Mouse (Mus musculus): Measurements from ENCODE around the gene Crygc. TPM values are rescaled to one million over a fixed set of nuclear protein-coding genes. Genes with fewer than 3 reads are reported as not detected.

Gene Crygc
- total and polyA plus RNA-seq, 3 experiments: not detected

DNA sequence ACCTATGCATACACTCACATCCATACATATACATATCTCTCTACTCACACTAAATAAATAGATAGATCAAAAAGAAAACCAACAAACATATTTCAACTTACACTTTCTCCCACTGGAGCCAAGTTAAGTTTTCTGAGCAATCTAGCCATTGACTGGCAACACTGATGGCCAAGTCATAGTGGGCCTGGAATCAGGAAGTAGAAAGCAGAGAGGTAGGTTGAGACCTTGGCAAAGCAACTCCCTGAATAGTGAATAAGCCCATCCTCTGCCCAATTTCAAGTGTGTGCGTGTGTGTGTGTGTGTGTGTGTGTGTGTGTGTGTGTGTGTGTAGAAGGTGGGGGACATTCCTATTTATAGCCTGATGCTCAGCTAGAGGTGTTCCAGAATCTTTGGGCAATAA lies 45.9 kb upstream of the Crygc start, which contains the start of gene Gm28845:
Gene Gm28845, minus strand, starts transcription at position 121 of the 400 bp plus-strand sequence.
- no peaks in the 10 kb centered on the region for H3K79me2 ChIP-seq (replicated peaks; ENCODE audit: control insufficient read depth, extremely low read depth, insufficient read depth, poor library complexity, severe bottlenecking)
- TF ChIP-seq MAZ (IDR thresholded peaks at IDR 0.05; ENCODE audit: low read depth, low read length) (no peak), SMC3 (IDR thresholded peaks at IDR 0.05; ENCODE audit: low read depth, low read length) (no peak), ZNF384 (IDR thresholded peaks at IDR 0.05; ENCODE audit: low read depth, low read length) (no peak), ZC3H11A (IDR thresholded peaks at IDR 0.05; ENCODE audit: low read depth, low read length) (no peak), GABPA (IDR thresholded peaks at IDR 0.05; ENCODE audit: insufficient replicate concordance, low read depth, low read length) (no peak), USF1 (IDR thresholded peaks at IDR 0.05; ENCODE audit: low read depth, low read length) (no peak), MAX (IDR thresholded peaks at IDR 0.05; ENCODE audit: low read length) (no peak)
- H3K27ac ChIP-seq (ENCODE audit: insufficient read depth, low read depth): no peak within 1 kb of the TSS
- H3K4me2 ChIP-seq (ENCODE audit: insufficient read depth, low read depth, poor library complexity, severe bottlenecking): no peak within 1 kb of the TSS
- H3K4me3 ChIP-seq (replicated peaks in 1 of 3; ENCODE audit: low read depth in 2 of 3, low read length in 2 of 3, poor library complexity in 1 of 3): no peak within 1 kb of the TSS
- H3K27me3 ChIP-seq (replicated peaks): no peaks in the 10 kb centered on the region
- in situ Hi-C loops (cut with MboI; ENCODE audit: low pct_ligation_motif_present, low pct_unique_long_range_greater_than_20kb, low sequenced_read_pairs): loop anchor here (10.0 kb wide), 1 partner anchor 55 kb away; no protein-coding TSS in a partner anchor
- no peaks in the 10 kb centered on the region for H3K4me1 ChIP-seq (ENCODE audit: control insufficient read depth in 1 of 2, insufficient read depth in 2 of 2)
- no peak within 1 kb of the TSS for H3K9ac ChIP-seq (ENCODE audit: insufficient read depth, low read depth)
- H3K9me3 ChIP-seq (replicated peaks; ENCODE audit: low read length): no peaks in the 10 kb centered on the region
- no peaks in the 10 kb centered on the region for H3K36me3 ChIP-seq (replicated peaks in 1 of 2; ENCODE audit: control insufficient read depth in 1 of 2, insufficient read depth in 1 of 2, low read length in 1 of 2)
- peak; percentile 12 for DNase-seq (ENCODE audit: extremely low read depth)
- dilution Hi-C loops (cut with MboI; ENCODE audit: extremely low pct_ligation_motif_present, extremely low pct_unique_long_range_greater_than_20kb, low sequenced_read_pairs): no loop called here

DNA sequence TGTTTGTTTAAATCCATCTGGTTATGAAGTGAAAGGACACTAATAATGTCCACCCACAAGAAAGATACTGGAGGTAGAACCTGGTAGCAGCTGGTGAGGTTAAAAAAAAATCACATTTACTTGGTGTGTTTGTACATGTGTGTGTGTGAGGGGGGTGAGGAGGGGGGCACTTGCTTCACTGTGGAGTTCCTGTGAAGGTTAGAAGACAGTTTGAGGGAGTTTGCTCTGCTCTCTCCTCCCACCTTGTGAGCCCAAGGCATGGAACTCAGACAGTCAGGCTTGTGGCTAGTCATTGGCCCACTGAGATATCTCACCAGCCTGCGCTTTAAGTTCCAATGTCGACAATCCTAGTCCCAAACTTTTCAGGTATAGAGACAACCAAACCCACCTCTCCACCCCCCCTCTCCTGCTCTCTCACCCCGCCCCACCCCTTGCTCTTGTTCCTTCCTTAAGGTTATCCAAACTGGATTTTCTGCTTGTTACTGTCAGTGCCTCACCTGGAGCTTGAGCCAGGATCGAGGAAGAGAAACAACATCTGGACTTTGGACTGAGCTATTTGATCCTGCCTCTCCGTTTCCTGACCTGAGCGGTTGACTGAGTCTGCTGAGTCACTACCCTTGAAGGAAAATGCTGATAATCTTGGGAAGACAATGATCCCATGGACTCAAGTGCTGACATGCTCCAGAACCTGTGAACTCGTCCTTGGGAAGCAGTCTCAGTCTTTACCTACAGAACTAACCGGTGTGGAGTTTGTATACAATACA lies 44.8 kb upstream of the Crygc start:
- no peak overlapping the region for H3K27ac ChIP-seq (ENCODE audit: insufficient read depth, low read depth)
- H3K27me3 ChIP-seq (replicated peaks): no peaks in the 10 kb centered on the region
- TF ChIP-seq USF1 (IDR thresholded peaks at IDR 0.05; ENCODE audit: low read depth, low read length): no peak
- no peak for TF ChIP-seq ZKSCAN1 (IDR thresholded peaks at IDR 0.05; ENCODE audit: borderline replicate concordance, low read depth, low read length)
- dilution Hi-C loops (cut with MboI; ENCODE audit: extremely low pct_ligation_motif_present, extremely low pct_unique_long_range_greater_than_20kb, low sequenced_read_pairs) (no loop called here), in situ Hi-C loops (cut with MboI; ENCODE audit: low pct_ligation_motif_present, low pct_unique_long_range_greater_than_20kb, low sequenced_read_pairs) (loop anchor here (10.0 kb wide), 1 partner anchor 56 kb away; no protein-coding TSS in a partner anchor)
- no peaks in the 10 kb centered on the region for H3K36me3 ChIP-seq (replicated peaks in 1 of 2; ENCODE audit: control insufficient read depth in 1 of 2, insufficient read depth in 1 of 2, low read length in 1 of 2)
- H3K9ac ChIP-seq (ENCODE audit: insufficient read depth, low read depth): no peak overlapping the region
- no peak for DNase-seq (ENCODE audit: extremely low read depth)
- no peaks in the 10 kb centered on the region for H3K79me2 ChIP-seq (replicated peaks; ENCODE audit: control insufficient read depth, extremely low read depth, insufficient read depth, poor library complexity, severe bottlenecking)
- H3K9me3 ChIP-seq (replicated peaks; ENCODE audit: low read length): no peaks in the 10 kb centered on the region
- no peak overlapping the region for H3K4me3 ChIP-seq (replicated peaks in 1 of 3; ENCODE audit: low read depth in 2 of 3, low read length in 2 of 3, poor library complexity in 1 of 3)
- H3K4me1 ChIP-seq (ENCODE audit: control insufficient read depth in 1 of 2, insufficient read depth in 2 of 2): no peaks in the 10 kb centered on the region
- H3K4me2 ChIP-seq (ENCODE audit: insufficient read depth, low read depth, poor library complexity, severe bottlenecking): no peak overlapping the region

DNA sequence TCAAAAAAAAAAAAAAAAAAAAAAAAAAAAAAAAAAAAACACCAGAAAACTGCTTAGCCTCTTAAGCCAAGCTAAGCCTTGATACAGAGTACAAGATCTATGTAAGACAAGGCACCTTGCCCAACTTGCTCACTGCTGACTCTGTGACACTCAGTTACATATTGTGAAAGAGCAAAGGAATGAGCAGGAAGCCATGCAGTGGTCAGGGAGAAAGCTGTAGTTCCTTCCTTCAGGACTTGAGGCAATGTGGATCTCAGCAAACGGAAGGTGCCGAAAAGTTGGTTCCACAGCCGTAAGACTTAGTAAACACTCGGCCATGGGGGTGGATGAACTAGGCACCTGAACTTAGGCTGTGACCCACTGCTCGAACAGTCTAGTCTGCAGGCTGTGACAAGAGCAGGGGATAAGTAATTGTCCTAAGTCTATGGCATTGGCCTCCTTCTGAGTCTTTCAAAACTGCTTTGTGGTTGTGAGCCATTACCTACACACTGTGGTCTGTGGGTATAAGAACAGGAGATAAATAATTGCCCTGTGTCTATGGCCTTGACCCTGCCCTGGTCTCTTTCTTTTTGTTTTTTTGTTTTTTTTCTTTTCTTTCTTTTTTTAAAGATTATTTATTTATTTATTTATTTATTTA lies 40.2 kb upstream of the Crygc start:
- DNase-seq (ENCODE audit: extremely low read depth): no peak
- Histone ChIP-seq H3K4me1 (ENCODE audit: control insufficient read depth in 1 of 2, insufficient read depth in 2 of 2) (peaks cover 0 to 16% of the 10 kb centered on the region in 2 experiments; a peak in 2 of 4 replicates), H3K27me3 (replicated peaks) (no peaks in the 10 kb centered on the region), H3K79me2 (replicated peaks; ENCODE audit: control insufficient read depth, extremely low read depth, insufficient read depth, poor library complexity, severe bottlenecking) (no peaks in the 10 kb centered on the region), H3K27ac (ENCODE audit: insufficient read depth, low read depth) (no peak overlapping the region), H3K4me2 (ENCODE audit: insufficient read depth, low read depth, poor library complexity, severe bottlenecking) (no peak overlapping the region), H3K9me3 (replicated peaks; ENCODE audit: low read length) (no peaks in the 10 kb centered on the region), H3K9ac (ENCODE audit: insufficient read depth, low read depth) (no peak overlapping the region), H3K36me3 (replicated peaks in 1 of 2; ENCODE audit: control insufficient read depth in 1 of 2, insufficient read depth in 1 of 2, low read length in 1 of 2) (no peaks in the 10 kb centered on the region), H3K4me3 (replicated peaks in 1 of 3; ENCODE audit: low read depth in 2 of 3, low read length in 2 of 3, poor library complexity in 1 of 3) (no peak overlapping the region)
- dilution Hi-C loops (cut with MboI; ENCODE audit: extremely low pct_ligation_motif_present, extremely low pct_unique_long_range_greater_than_20kb, low sequenced_read_pairs) (no loop called here), in situ Hi-C loops (cut with MboI; ENCODE audit: low pct_ligation_motif_present, low pct_unique_long_range_greater_than_20kb, low sequenced_read_pairs) (loop anchor here (10.0 kb wide), 1 partner anchor 61 kb away; no protein-coding TSS in a partner anchor)
- TF ChIP-seq HCFC1 (IDR thresholded peaks at IDR 0.05; ENCODE audit: low read depth, low read length) (no peak), POLR2A (IDR thresholded peaks at IDR 0.05; ENCODE audit: low read depth, low read length) (no peak), MAX (IDR thresholded peaks at IDR 0.05; ENCODE audit: low read length) (no peak), CTCF (conservative IDR thresholded peaks at IDR 0.05 in 1 of 2, IDR thresholded peaks at IDR 0.05 in 1 of 2; ENCODE audit: low read depth in 2 of 2, low read length in 2 of 2) (no peak), ZMIZ1 (IDR thresholded peaks at IDR 0.05; ENCODE audit: low read depth, low read length) (no peak), UBTF (IDR thresholded peaks at IDR 0.05; ENCODE audit: low read depth, low read length) (no peak), POLR2AphosphoS2 (IDR thresholded peaks at IDR 0.05; ENCODE audit: low read depth, low read length) (no peak), NRF1 (IDR thresholded peaks at IDR 0.05; ENCODE audit: low read depth, low read length) (no peak), KAT2A (IDR thresholded peaks at IDR 0.05; ENCODE audit: insufficient replicate concordance, low read length) (no peak), TBP (conservative IDR thresholded peaks at IDR 0.05; ENCODE audit: low read depth, low read length) (no peak), TCF12 (IDR thresholded peaks at IDR 0.05; ENCODE audit: low read depth, low read length) (no peak), EP300 (IDR thresholded peaks at IDR 0.05; ENCODE audit: low read length) (no peak), USF2 (conservative IDR thresholded peaks at IDR 0.05; ENCODE audit: low read depth, low read length) (no peak), E2F4 (IDR thresholded peaks at IDR 0.05; ENCODE audit: insufficient replicate concordance, low read depth, low read length) (no peak), CHD2 (IDR thresholded peaks at IDR 0.05; ENCODE audit: low read length) (no peak), MEF2A (IDR thresholded peaks at IDR 0.05; ENCODE audit: borderline replicate concordance, low read depth, low read length) (no peak), ZKSCAN1 (IDR thresholded peaks at IDR 0.05; ENCODE audit: borderline replicate concordance, low read depth, low read length) (no peak), ZC3H11A (IDR thresholded peaks at IDR 0.05; ENCODE audit: low read depth, low read length) (no peak)
